Mouse (Mus musculus) lung, adult 2 months (tissue): ENCODE data around the gene Agmo.

Experiments
- CTCF ChIP-seq: fragments of 200-500 bp; IDR thresholded peaks from 2 replicates; pipeline ENCODE4 v1.5.1; 2011; ENCODE audit warnings: mild to moderate bottlenecking, low read length, control low read depth; ENCODE audit not compliant: insufficient read depth
- POLR2A ChIP-seq: fragments of 200-500 bp; IDR thresholded peaks from 2 replicates; pipeline ENCODE4 v1.6.1; 2011; ENCODE audit warnings: low read depth, mild to moderate bottlenecking, control low read depth, low read length, borderline replicate concordance; ENCODE audit errors: extremely low read depth

- TF ChIP-seq POLR2A: no peak
- TF ChIP-seq CTCF: no peak
These were observed 22.2 kb downstream of the Agmo start for GRCm38 (mm10) chr12:37263685-37264084.
